Mouse (Mus musculus) midbrain, postnatal 0 days (tissue): ENCODE measurements around the gene Coro2a. TPM values are rescaled to one million over a fixed set of nuclear protein-coding genes. Genes with fewer than 3 reads are reported as not detected.

Experiments
- ATAC-seq: fragments of 200-750 bp; cut with Nextera tagmentation; 2 replicates; pipeline ENCODE4 v1.8.0; 2017; ENCODE audit warnings: moderate number of reproducible peaks, mild to moderate bottlenecking, moderate TSS enrichment, moderate library complexity; ENCODE audit not compliant: low FRiP score
- DNase-seq: peaks from one replicate; pipeline ENCODE4 v3.0.0-alpha.2; 2015; ENCODE audit warnings: low spot score
- H3K27ac ChIP-seq: fragments of 300-500 bp; sonication (generic); 2 replicates; pipeline ENCODE4 v1.5.1; 2014; ENCODE audit warnings: low read depth, mild to moderate bottlenecking, low read length, mixed read lengths
- H3K27me3 ChIP-seq: fragments of 300-500 bp; sonication (generic); 2 replicates; pipeline ENCODE4 v1.6.1; 2014; ENCODE audit warnings: low read length, control low read depth, mixed read lengths; ENCODE audit not compliant: insufficient read depth
- H3K36me3 ChIP-seq: fragments of 300-500 bp; sonication (generic); 2 replicates; pipeline ENCODE4 v1.6.1; 2014; ENCODE audit warnings: low read length, control low read depth, mixed read lengths; ENCODE audit not compliant: insufficient read depth
- H3K4me1 ChIP-seq: fragments of 300-500 bp; sonication (generic); 2 replicates; pipeline ENCODE4 v1.6.1; 2014; ENCODE audit warnings: mild to moderate bottlenecking, control low read depth, antibody characterized with exemption, low read length, mixed read lengths; ENCODE audit not compliant: insufficient read depth
- H3K4me2 ChIP-seq: fragments of 300-500 bp; sonication (generic); 2 replicates; pipeline ENCODE4 v1.6.1; 2014; ENCODE audit warnings: low read depth, mild to moderate bottlenecking, low read length, mixed read lengths; ENCODE audit not compliant: poor library complexity, severe bottlenecking
- H3K4me3 ChIP-seq: fragments of 300-500 bp; sonication (generic); 2 replicates; pipeline ENCODE4 v1.5.1; 2014; ENCODE audit warnings: low read depth, mild to moderate bottlenecking, low read length, moderate library complexity
- H3K9ac ChIP-seq: fragments of 300-500 bp; sonication (generic); replicated peaks from 2 replicates; pipeline ENCODE4 v1.6.1; 2014; ENCODE audit warnings: mild to moderate bottlenecking, low read length, moderate library complexity, mixed read lengths; ENCODE audit not compliant: poor library complexity, severe bottlenecking
- H3K9me3 ChIP-seq: fragments of 300-500 bp; sonication (generic); 2 replicates; pipeline ENCODE4 v1.6.1; 2016; ENCODE audit warnings: low read length, control low read depth
- CTCF ChIP-seq: IDR thresholded peaks from 2 replicates; pipeline ENCODE4 v1.5.1; 2016; ENCODE audit warnings: antibody characterized with exemption, mild to moderate bottlenecking
- WGBS: fragments of 180-500 bp; shearing (Covaris S2); extraction: QIAGEN DNeasy Blood & Tissue Kit; methylation state at CpG from one replicate; pipeline ENCODE4 v1.1.7; 2014; 5-methylcytosine and 5-hydroxymethylcytosine counted together
- polyA plus RNA-seq: library from polyadenylated mRNA; unstranded; fragments of >200 nt; fragmentation: Nextera tagmentation; extraction: Ambion mirVana; gene quantifications from 2 replicates; pipeline ENCODE4 v1.2.1, GENCODE M21; 2015
- total RNA-seq: library from RNA; depleted of rRNA; stranded (reverse); fragments of >200 nt; gene quantifications from 2 replicates; pipeline ENCODE4 v1.2.3, GENCODE M21; 2014

Gene Coro2a
- total and polyA plus RNA-seq, 2 experiments from 2014 or later, result 7.8 to 33.2 TPM

DNA sequence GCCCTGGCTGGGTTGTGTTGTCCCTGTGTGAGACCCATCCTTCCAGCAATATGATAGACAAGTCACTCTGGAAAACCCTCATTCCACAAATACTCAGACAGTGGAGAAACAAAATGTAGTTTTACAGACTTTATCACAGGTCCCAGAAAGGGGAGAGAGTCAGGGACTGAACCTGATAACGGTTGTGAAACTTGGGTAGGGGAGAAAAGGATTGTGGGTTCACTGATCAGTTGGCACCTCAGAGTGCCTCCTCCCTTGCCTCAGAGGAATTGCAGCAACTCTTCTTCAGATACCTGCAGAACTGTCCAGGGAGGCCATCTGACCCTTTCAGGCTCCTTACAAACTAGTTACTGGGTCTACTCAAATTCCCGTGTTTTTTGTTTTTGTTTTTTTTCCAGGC, 30.5 kb upstream of the Coro2a start:
- no peak for TF ChIP-seq CTCF
- Histone ChIP-seq H3K36me3 (no peaks in the 10 kb centered on the region), H3K4me3 (no peak overlapping the region), H3K4me2 (no peak overlapping the region), H3K27ac (no peak overlapping the region), H3K9me3 (no peaks in the 10 kb centered on the region), H3K9ac (no peak overlapping the region), H3K27me3 (no peaks in the 10 kb centered on the region), H3K4me1 (no peaks in the 10 kb centered on the region)
- ATAC-seq, result no peak
- 85% methylated on average over 2 of the region's 2 CpGs for WGBS
- no peak for DNase-seq

DNA sequence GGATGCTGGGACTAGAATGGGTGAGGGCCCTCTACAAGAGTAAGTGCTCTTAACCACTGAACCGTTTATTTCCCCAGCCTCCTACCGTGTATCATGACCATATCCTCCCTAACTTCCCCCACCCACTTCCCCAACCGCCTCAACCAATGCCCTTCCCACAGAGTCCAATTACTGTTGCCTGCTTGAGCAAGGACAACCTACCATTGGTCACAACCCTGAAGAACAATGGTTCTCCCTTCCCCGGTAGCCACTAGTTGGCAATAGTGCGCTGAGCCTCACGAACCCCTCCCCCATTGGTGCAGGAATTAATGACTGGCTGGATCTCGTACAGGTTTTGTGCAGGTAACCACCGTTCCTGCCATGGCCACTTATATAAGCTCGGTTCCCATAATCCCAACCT, 28.4 kb upstream of the Coro2a start:
- ATAC-seq (no peak), DNase-seq (no peak)
- H3K27ac ChIP-seq, result no peak overlapping the region
- 65% methylated on average over 9 of the region's 9 CpGs for WGBS
- H3K4me3 ChIP-seq, result no peak overlapping the region
- H3K36me3 ChIP-seq, result no peaks in the 10 kb centered on the region
- H3K4me2 ChIP-seq, result no peak overlapping the region
- H3K9me3 ChIP-seq, result no peaks in the 10 kb centered on the region
- no peaks in the 10 kb centered on the region for H3K27me3 ChIP-seq
- no peaks in the 10 kb centered on the region for H3K4me1 ChIP-seq
- no peak overlapping the region for H3K9ac ChIP-seq
- no peak for TF ChIP-seq CTCF

DNA sequence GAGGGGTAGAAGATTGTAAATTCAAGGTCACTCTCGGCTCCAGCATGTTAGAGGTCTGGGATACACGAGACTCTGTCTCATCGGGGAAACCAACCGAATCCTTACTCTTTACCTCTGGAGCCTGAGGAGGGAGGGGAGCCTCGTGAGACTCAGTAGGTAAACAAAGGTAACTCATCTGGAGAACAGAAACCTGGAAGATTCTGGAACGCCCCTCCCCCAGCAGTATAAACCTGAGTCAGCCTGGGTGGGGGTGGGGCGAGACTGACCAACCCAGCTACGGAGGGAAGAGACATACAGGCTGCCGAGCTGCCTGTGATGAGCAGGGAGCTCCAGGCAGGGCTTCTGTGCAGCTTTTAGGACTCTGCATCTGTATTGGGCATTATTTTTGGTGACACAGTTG, 26.9 kb upstream of the Coro2a start:
- TF ChIP-seq CTCF, result no peak
- H3K4me3 ChIP-seq, result no peak overlapping the region
- no peak overlapping the region for H3K9ac ChIP-seq
- H3K9me3 ChIP-seq, result no peaks in the 10 kb centered on the region
- ATAC-seq (no peak), DNase-seq (no peak)
- no peaks in the 10 kb centered on the region for H3K36me3 ChIP-seq
- H3K27ac ChIP-seq, result no peak overlapping the region
- no peaks in the 10 kb centered on the region for H3K27me3 ChIP-seq
- 49% methylated on average over 9 of the region's 9 CpGs for WGBS
- H3K4me1 ChIP-seq, result no peaks in the 10 kb centered on the region
- no peak overlapping the region for H3K4me2 ChIP-seq

DNA sequence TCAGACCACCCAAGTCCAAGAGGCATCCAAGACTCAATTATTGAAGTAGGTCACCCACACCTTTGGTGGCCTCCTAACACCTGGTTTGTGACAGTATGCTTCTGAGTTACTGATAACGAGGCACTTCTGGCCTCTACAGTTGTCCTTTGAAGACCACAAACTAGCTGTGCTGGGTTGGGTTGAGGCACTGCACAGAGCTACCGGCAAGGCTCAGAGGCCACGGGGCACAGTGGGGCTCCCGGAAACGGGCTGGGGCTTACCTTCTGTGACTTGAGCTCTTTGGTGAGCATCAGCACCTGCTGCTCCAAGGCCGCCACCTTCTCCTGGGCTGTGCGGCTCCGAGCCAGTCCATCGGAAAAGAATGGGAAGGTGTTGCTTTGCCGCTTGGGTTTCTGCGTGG, 26.1 kb upstream of the Coro2a start:
- no peak for DNase-seq
- Histone ChIP-seq H3K4me3 (no peak overlapping the region), H3K27me3 (no peaks in the 10 kb centered on the region)

DNA sequence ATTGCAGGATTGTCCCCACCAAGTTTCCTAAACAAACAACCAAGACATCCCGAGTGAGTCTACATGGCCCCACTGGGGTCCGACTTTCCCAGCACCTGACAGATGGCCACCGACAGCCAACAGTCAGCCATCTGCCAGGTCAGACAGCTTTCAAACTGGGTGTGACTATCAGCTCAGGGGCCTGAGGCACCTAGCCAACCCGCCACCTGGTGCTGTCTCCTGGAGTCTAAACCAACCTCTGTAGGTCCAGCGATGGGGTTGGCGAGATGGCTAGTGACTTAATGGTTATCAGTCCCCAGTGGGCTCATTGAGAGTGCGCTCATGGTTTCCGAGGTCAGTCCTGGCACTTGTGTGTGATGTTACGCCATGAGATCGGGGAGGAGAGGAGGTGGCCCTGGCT, 23.1 kb upstream of the Coro2a start:
- H3K27me3 ChIP-seq, result no peaks in the 10 kb centered on the region
- H3K36me3 ChIP-seq, result no peaks in the 10 kb centered on the region
- H3K27ac ChIP-seq, result no peak overlapping the region
- H3K4me3 ChIP-seq, result no peak overlapping the region
- no peak overlapping the region for H3K9ac ChIP-seq
- TF ChIP-seq CTCF, result no peak
- H3K9me3 ChIP-seq, result no peaks in the 10 kb centered on the region
- no peak for ATAC-seq
- 89% methylated on average over 10 of the region's 10 CpGs for WGBS
- no peak overlapping the region for H3K4me2 ChIP-seq
- H3K4me1 ChIP-seq, result no peaks in the 10 kb centered on the region
- DNase-seq, result peak; percentile 64

More for the DNA sequence above, 26.1 kb upstream of the Coro2a start:
- H3K27ac ChIP-seq, result no peak overlapping the region
- H3K36me3 ChIP-seq, result no peaks in the 10 kb centered on the region
- 86% methylated on average over 11 of the region's 11 CpGs for WGBS
- no peak overlapping the region for H3K4me2 ChIP-seq
- no peak for TF ChIP-seq CTCF
- H3K4me1 ChIP-seq, result no peaks in the 10 kb centered on the region
- H3K9me3 ChIP-seq, result no peaks in the 10 kb centered on the region
- ATAC-seq, result no peak
- no peak overlapping the region for H3K9ac ChIP-seq

DNA sequence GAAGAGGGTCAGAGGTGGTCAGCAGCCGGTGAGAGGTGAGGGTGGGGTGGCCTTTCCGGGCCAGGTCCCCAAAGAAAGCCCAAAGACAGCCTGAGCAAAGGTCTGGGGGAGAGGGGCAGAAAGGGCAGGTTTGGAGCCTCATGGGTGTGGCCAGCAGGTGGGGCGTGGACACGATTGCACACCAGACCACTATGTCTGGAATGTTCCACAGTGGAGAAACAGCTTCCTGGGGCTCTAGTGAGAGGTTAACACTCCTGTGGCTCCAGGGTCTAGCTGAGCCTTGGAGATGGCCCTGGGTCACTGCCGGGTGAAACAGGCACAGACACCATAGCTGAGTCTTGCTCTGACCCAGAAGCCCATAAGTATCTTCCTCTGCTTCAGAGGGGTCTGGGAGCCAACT, 21.0 kb upstream of the Coro2a start:
- Histone ChIP-seq H3K9me3 (no peaks in the 10 kb centered on the region), H3K9ac (no peak overlapping the region), H3K36me3 (no peaks in the 10 kb centered on the region), H3K27ac (no peak overlapping the region), H3K4me1 (no peaks in the 10 kb centered on the region), H3K27me3 (no peaks in the 10 kb centered on the region), H3K4me3 (no peak overlapping the region), H3K4me2 (no peak overlapping the region)
- DNase-seq (no peak), ATAC-seq (no peak)
- 78% methylated on average over 5 of the region's 5 CpGs for WGBS
- TF ChIP-seq CTCF, result no peak
